Mouse (Mus musculus) olfactory bulb, adult 2 months (tissue): ENCODE results near the gene Magi2. TPM values are rescaled to one million over a fixed set of nuclear protein-coding genes. Genes with fewer than 3 reads are reported as not detected.
A peak's percentile ranks its signal among the peaks of the same experiment; 100 is the strongest.

Source experiments
- H3K27ac ChIP-seq: fragments of 200-500 bp; 2 replicates; pipeline ENCODE4 v1.5.1; 2012; ENCODE audit warnings: low read depth, low read length; ENCODE audit not compliant: insufficient read depth
- H3K4me1 ChIP-seq: fragments of 200-500 bp; 2 replicates; pipeline ENCODE4 v1.6.1; 2012; ENCODE audit warnings: low read length; ENCODE audit not compliant: control insufficient read depth, insufficient read depth
- H3K4me3 ChIP-seq: fragments of 200-500 bp; 2 replicates; pipeline ENCODE4 v1.5.1; 2012; ENCODE audit warnings: mild to moderate bottlenecking, low read depth, low read length, moderate library complexity; ENCODE audit not compliant: insufficient read depth
- CTCF ChIP-seq: fragments of 200-500 bp; IDR thresholded peaks from 2 replicates; pipeline ENCODE4 v1.5.1; 2012; ENCODE audit warnings: low read depth, mild to moderate bottlenecking, low read length, moderate library complexity; ENCODE audit not compliant: insufficient read depth
- POLR2A ChIP-seq: fragments of 200-500 bp; IDR thresholded peaks from 2 replicates; pipeline ENCODE4 v1.6.1; 2012; ENCODE audit warnings: mild to moderate bottlenecking, low read depth, low read length, moderate library complexity; ENCODE audit not compliant: insufficient read depth
- WGBS: fragments of 180-500 bp; shearing (Covaris S2); methylation state at CpG from one replicate; pipeline ENCODE4 v1.1.7; 2018; 5-methylcytosine and 5-hydroxymethylcytosine counted together
- polyA plus RNA-seq: library from polyadenylated mRNA; stranded (reverse); fragments of >200 nt; gene quantifications from 2 replicates; pipeline ENCODE4 v1.2.4, GENCODE M21; 2012; ENCODE audit warnings: low replicate concordance; ENCODE audit not compliant: missing spikeins, insufficient read depth, insufficient read length

The Magi2 gene
- polyA plus RNA-seq = not detected in 2 replicates

DNA sequence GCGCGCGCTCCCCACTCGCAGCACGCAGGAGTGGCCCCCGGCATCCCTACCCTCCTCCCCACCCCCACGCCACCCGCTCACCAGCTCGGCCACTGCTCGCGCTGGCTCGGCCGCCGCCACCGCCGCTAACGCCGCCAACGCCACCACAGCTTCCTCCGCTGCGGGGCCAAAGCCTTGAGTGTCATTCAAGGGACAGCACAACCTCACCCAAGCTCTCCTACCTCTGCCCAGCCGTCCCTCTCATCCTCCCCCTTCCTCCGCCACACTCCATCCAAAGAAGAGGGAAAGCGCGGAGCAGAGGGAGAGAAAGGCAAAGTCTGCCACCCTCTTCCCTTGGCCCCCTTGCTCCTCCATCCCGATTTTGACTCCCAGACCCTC, at the start of gene Magi2:
Gene Magi2, plus strand, starts transcription at position 171 of the 378 bp plus-strand sequence.
- Histone ChIP-seq H3K4me3 (peak within 1 kb of the TSS; percentile 73), H3K27ac (peak within 1 kb of the TSS; percentile 86), H3K4me1 (peaks cover 7% of the 10 kb centered on the region)
- 0% methylated on average over 26 of the region's 26 CpGs for WGBS
- TF ChIP-seq CTCF = no peak
- peak; percentile 1; the same call in 1 of the 2 replicates for TF ChIP-seq POLR2A

DNA sequence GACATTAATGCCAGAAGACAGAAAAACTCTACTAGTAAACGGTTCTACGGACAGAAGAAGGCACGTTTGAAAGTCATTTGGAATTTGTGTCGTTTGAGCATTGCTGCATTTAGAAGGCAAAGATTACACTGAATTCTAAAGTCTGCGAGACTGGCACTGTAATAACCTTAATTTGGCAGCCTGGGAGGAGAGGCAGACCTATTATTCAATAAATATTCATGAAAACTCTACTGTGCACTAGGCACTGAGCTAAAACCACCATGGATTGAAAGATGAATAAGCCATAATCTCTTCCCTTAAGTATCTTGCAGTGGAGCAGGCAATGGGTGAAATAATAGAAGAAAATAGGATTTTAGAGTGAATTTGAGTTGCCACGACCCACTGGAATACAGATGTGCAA, 48.2 kb upstream of the Magi2 start:
- no peak overlapping the region for H3K27ac ChIP-seq
- TF ChIP-seq CTCF (no peak), POLR2A (no peak)
- H3K4me3 ChIP-seq = no peak overlapping the region
- H3K4me1 ChIP-seq = no peaks in the 10 kb centered on the region
- 22% methylated on average over 6 of the region's 6 CpGs for WGBS

DNA sequence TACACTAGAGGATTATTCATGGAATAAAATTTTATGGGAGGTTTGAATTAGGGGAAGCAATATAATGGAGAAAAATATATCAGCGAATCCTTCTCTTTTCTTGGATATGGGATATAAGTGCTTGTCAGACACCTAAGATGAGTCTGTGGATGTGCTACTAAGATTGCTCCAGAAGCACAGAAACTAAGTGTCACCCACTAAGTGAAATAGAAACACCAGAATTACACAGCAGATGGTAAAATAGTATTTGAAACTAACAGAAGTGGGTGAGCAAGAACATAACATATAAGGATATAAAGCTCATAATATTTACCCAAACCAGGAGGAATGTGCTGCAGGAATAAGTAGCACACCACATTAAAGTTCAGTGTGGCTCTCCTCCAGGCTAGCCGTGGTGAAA, 40.7 kb upstream of the Magi2 start:
- Histone ChIP-seq H3K27ac (no peak overlapping the region), H3K4me1 (no peaks in the 10 kb centered on the region), H3K4me3 (no peak overlapping the region)
- 80% methylated on average over 2 of the region's 2 CpGs for WGBS
- TF ChIP-seq CTCF (no peak), POLR2A (no peak)

DNA sequence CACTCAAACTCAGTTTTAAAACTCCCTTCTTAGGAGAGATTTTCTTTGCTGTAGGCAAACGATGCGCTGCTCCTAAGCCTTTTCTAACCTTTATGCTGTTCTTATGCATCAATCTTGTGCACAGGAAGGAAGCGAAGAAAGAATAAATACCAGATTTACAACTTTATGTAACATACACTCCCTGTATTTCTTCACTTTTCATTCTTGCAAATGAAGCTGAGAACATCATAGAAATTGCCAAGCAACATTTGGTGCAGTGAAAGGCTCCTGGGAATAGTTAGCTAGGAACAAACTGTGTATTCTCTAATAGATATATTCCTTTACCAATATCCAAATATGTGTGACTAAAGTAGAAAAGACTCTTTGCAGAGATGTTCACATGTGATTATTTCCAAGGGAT, 15.2 kb upstream of the Magi2 start:
- WGBS = 83% methylated on average over 3 of the region's 3 CpGs
- H3K4me3 ChIP-seq = no peak overlapping the region
- H3K27ac ChIP-seq = no peak overlapping the region
- TF ChIP-seq POLR2A (no peak), CTCF (no peak)
- no peaks in the 10 kb centered on the region for H3K4me1 ChIP-seq

DNA sequence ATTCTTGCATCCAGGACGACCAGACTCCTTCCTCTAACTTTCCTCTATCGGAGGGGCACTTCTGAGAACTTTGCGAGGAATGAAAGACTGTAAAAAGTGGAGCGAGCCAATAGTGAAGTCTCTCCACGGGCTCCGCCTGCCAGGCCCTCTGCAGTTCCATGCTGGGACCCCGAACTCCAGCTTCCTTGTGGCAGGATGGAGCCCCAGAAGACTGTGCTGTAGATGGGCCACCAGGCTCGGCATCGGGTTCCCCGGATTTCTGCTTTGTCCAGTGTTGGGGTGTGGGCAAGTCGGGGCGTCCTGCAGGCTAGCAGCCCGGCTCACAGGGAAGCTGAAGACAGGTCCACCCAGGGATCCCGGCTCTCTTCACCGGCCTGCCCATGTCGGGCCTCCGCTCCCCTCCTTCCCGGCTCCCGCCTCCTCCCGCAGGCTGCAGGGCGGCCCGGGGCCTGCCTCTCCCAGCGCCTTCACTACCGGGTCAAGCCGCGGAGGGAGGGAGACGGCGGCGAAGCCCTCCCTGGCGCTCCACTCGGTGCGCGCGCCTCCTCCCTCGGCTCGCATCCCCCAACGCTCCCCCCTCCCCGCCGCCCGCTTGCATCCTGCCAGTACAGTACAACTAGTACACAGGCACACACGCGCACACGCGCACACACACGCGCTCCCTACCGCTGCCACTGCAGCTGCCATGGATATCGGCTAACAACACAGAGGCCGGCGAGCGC, 531 bp upstream of the Magi2 start:
- Histone ChIP-seq H3K27ac (peak overlapping the region; percentile 31), H3K4me1 (peaks cover 7% of the 10 kb centered on the region), H3K4me3 (peak overlapping the region; percentile 73)
- TF ChIP-seq POLR2A (0 out of 2 replicates have a peak, but pooled peaks have one; percentile 39), CTCF (no peak)
- WGBS = under 1% methylated on average over 48 of the region's 51 CpGs

DNA sequence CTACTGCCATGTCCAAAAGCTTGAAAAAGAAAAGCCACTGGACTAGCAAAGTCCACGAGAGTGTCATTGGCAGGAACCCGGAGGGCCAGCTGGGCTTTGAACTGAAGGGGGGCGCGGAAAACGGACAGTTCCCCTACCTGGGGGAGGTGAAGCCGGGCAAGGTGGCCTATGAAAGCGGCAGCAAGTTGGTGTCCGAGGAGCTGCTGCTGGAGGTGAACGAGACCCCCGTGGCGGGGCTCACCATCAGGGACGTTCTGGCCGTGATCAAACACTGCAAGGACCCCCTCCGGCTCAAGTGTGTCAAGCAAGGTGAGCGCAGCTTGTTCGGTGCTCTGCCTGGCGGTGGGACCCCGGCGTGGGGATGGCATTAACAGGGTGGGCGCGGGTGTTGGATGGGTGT, 445 bp downstream of the Magi2 start:
- Histone ChIP-seq H3K4me3 (peak overlapping the region; percentile 73), H3K4me1 (peaks cover 7% of the 10 kb centered on the region), H3K27ac (peak overlapping the region; percentile 86)
- WGBS = under 1% methylated on average over 21 of the region's 21 CpGs
- TF ChIP-seq POLR2A = no peak
- TF ChIP-seq CTCF = no peak

DNA sequence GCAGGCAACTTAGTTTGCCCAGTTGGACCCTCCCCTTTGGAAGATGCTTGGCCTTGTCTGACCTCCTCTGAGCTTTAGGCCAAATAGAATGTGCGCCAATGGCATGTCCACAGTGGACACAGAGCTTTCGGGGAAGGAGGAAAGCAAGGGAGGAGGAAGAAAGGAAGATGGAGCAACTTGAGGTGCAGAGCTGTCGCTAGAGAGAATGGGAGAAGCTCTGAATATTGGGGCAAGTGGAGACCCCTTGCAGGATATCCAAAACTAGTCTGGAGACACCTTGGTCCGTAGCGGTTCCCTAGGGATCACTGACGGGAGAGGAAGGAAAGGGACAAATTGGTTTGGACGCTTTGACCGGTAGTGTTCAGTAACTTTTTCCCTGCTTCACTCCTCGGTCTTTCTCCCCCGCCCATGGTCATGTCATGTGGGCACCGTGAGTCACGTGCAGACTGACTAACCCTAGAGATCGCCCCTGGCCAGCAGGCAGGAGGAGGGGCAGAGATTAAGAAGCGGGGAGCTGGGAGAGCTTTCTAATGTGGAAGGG, 1.0 kb downstream of the Magi2 start:
- WGBS = under 1% methylated on average over 14 of the region's 14 CpGs
- no peak for TF ChIP-seq POLR2A
- TF ChIP-seq CTCF = no peak
- peak overlapping the region; percentile 73 for H3K4me3 ChIP-seq
- H3K27ac ChIP-seq = peak overlapping the region; percentile 86; the same call in 1 of the 2 replicates
- peaks cover 7% of the 10 kb centered on the region for H3K4me1 ChIP-seq

DNA sequence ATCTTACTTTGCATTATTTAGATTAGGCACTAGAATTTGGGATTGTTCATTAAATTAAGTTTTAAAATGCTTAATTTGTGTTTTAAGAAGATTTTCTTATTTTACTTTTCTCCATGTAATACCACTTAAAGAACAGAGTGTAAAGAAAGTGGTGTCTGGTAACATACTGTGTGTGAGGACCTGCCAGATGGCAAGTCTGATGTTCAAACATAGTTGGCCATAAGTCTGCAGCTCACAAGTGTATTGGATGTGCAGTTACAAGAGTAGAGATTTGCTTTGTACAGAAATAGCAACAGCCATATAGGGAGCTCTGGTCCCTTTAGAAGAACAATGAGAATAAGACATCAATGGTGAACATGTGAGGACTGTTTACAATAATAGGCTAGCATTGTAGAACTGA, 15.0 kb downstream of the Magi2 start:
- Histone ChIP-seq H3K4me3 (no peak overlapping the region), H3K27ac (no peak overlapping the region), H3K4me1 (no peaks in the 10 kb centered on the region)
- TF ChIP-seq POLR2A = no peak

DNA sequence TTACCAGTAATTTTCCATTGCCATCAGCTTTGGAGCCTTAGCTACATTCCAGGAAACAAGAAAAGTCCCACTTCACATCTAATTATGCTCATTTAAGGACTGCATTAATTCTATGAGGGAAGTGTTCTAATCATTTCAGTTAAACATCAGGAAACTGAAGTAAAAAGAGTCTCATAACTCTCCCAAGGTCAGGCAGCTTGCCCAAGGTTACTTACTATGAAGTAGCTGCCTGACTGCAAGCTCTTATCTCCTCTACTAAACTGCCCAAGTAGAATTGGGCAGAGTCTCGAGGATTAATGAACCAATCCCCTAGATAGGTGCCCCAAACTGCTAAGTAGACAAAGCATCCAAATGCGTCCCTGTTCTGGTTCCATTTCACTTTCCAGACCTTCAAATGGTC, 19.6 kb downstream of the Magi2 start:
- Histone ChIP-seq H3K27ac (no peak overlapping the region), H3K4me3 (no peak overlapping the region), H3K4me1 (no peaks in the 10 kb centered on the region)
- 76% methylated on average over 2 of the region's 2 CpGs for WGBS
- TF ChIP-seq CTCF (no peak), POLR2A (no peak)

DNA sequence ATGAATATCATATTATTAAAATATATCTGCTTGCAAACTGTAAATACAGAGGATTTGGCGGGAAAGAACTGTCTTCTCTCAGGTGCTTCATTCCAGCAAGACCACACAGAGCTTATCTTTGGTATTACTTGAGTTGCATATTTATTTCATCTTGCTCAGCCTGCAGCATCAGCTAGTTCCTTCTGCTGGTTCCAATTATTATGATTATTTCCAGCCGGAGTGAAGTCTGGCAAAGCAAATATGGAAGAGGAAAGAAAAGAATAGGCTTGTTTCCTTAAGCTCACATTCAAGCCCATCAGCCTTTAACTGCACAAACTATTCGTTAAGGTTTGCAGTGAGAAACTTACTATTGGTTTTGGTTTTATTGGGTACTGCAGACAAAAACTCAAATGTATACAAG, 20.4 kb downstream of the Magi2 start:
- no peak overlapping the region for H3K4me3 ChIP-seq
- 58% methylated on average over 3 of the region's 3 CpGs for WGBS
- H3K27ac ChIP-seq = no peak overlapping the region
- H3K4me1 ChIP-seq = no peaks in the 10 kb centered on the region
- no peak for TF ChIP-seq POLR2A
- TF ChIP-seq CTCF = no peak
